Mouse (Mus musculus) kidney, adult 2 months (tissue): Measurements from ENCODE around the gene Gstp2. TPM values are rescaled to one million over a fixed set of nuclear protein-coding genes. Genes with fewer than 3 reads are reported as not detected.
"Not testable (repeated sequence)": the region's sequence is repeated elsewhere in the genome, so short reads cannot be mapped to it uniquely, and the experiment has no call there.

ENCODE experiments used
- DNase-seq: peaks from one replicate; pipeline ENCODE4 v3.0.0; 2021
- H3K27ac ChIP-seq: fragments of 200-500 bp; 2 replicates; pipeline ENCODE4 v1.5.1; 2012; ENCODE audit warnings: low read depth, low read length, control low read depth, inconsistent platforms; ENCODE audit not compliant: insufficient read depth
- H3K27me3 ChIP-seq: fragments of 200-500 bp; replicated peaks from 2 replicates; pipeline ENCODE4 v1.6.1; 2012; ENCODE audit warnings: mild to moderate bottlenecking, moderate library complexity, low read length, inconsistent platforms; ENCODE audit not compliant: control insufficient read depth, insufficient read depth
- H3K36me3 ChIP-seq: fragments of 200-500 bp; 2 replicates; pipeline ENCODE4 v1.6.1; 2012; ENCODE audit warnings: mild to moderate bottlenecking, moderate library complexity, low read length, inconsistent platforms; ENCODE audit not compliant: control insufficient read depth, insufficient read depth
- H3K4me1 ChIP-seq: fragments of 200-500 bp; 2 replicates; pipeline ENCODE4 v1.6.1; 2011; ENCODE audit warnings: low read length; ENCODE audit not compliant: control insufficient read depth, insufficient read depth
- H3K4me3 ChIP-seq: fragments of 200-500 bp; 2 replicates; pipeline ENCODE4 v1.5.1; 2011; ENCODE audit warnings: mild to moderate bottlenecking, low read depth, low read length, control low read depth; ENCODE audit not compliant: insufficient read depth
- CTCF ChIP-seq: fragments of 200-500 bp; conservative IDR thresholded peaks from 2 replicates; pipeline ENCODE4 v1.5.1; 2011; ENCODE audit warnings: low read depth, mild to moderate bottlenecking, control low read depth, low read length, moderate library complexity, mixed read lengths; ENCODE audit not compliant: insufficient read depth, insufficient read length
- POLR2A ChIP-seq: fragments of 200-500 bp; IDR thresholded peaks from one replicate; pipeline ENCODE4 v1.6.1; 2011; ENCODE audit warnings: low read depth, low read length, control low read depth
- WGBS: fragments of 180-500 bp; shearing (Covaris S2); methylation state at CpG from one replicate; pipeline ENCODE4 v1.1.7; 2018; 5-methylcytosine and 5-hydroxymethylcytosine counted together
- polyA plus RNA-seq: library from polyadenylated mRNA; depleted of rRNA; stranded (reverse); fragments of >200 nt; gene quantifications from 2 replicates; pipeline ENCODE4 v1.2.3, GENCODE M21; 2012

The Gstp2 gene
- polyA plus RNA-seq, 1 experiment = 11.5 TPM

- no peak for DNase-seq
- Histone ChIP-seq H3K27me3 (no peaks in the 10 kb centered on the region), H3K4me1 (peaks cover 5% of the 10 kb centered on the region; the same call in 1 of the 2 replicates), H3K27ac (0 out of 2 replicates have a peak overlapping the region, but pooled peaks have one; percentile 1), H3K36me3 (no peaks in the 10 kb centered on the region), H3K4me3 (no peak overlapping the region)
- no peak for TF ChIP-seq POLR2A
- TF ChIP-seq CTCF = no peak
- 85% methylated on average over 6 of the region's 6 CpGs for WGBS
Measured at GRCm38 (mm10) chr19:4060899-4061465, 15.2 kb upstream of the Gstp2 start.

DNA sequence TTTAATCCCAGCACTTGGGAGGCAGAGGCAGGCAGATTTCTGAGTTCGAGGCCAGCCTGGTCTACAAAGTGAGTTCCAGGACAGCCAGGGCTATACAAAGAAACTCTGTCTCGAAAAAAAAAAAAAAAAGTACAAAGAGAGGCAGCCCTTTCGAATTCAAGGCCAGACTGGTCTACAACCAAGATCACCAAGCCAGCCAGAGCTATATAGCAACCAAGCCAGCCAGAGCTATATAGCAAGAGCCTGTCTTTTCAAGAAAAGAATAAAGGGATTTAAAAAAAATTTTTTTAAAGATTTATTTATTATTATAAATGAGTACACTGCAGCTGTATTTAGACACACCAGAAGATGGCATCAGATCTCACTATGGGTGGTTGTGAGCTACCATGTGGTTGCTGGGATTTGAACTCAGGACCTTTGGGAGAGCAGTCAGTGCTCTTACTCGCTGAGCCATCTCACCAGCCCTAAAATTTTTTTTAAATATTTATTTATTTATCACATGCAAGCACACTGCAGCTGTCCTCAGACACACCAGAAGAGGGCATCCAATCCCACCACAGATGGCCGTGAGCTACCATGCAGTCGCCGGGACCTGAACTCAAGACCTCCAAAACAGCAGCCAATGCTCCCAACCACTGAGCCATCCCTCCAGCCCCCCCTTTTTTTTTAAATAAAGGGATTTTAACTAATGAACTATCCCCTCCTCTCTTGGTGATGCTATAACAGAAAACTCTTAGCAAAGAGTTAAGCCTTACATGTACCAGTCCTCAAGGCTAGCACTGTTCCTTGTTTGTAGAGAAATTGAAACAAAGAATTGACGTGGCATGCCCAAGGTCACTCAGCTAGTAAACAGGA is 14.4 kb upstream of the Gstp2 start:
- not testable (repeated sequence) for DNase-seq, H3K4me3 ChIP-seq, H3K36me3 ChIP-seq, H3K27ac ChIP-seq, H3K27me3 ChIP-seq
- WGBS = 76% methylated on average over 8 of the region's 8 CpGs
- H3K4me1 ChIP-seq = peaks cover 12% of the 10 kb centered on the region; the same call in 1 of the 2 replicates
- peak; percentile 24; the same call in 1 of the 2 replicates for TF ChIP-seq CTCF

DNA sequence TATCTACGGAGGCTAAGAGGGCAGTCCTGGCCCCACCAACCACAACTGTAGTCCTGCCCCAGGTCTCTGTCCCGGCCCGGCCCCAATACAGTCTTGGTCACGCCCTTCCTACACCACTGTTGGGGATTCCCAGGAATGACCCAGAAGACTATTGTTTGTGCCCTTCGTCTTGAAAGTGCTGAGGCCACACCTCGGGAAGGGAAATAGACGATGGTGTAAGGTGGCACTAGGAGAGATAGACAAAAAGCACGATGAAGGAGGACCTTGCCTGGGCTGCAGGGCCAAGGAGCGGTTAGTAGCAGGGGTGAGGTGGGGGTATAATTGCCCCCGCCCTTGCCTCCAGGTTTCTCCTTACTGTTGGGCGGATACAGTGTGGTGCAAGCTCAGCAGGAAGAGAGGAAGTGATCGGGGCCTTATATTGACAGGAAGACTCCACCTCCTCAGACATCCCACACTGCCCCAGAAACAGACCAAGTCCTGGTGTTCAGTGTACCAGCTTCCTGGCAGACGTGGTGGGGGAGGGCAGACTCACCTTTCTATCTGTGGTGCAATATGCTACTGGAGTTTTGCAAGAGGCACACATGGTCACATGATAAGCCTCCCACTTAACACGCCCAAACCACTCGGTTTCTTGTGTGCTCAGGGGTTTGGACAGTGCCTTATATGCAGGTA is 13.4 kb upstream of the Gstp2 start, which contains the start of gene Gstp3:
Gene Gstp3 (minus strand): TSS at position 501 of the 672 bp plus-strand sequence.
- 72% methylated on average over 15 of the region's 15 CpGs for WGBS
- no peak for DNase-seq
- no peak within 1 kb of the TSS for H3K4me3 ChIP-seq
- no peaks in the 10 kb centered on the region for H3K36me3 ChIP-seq
- TF ChIP-seq POLR2A (no peak), CTCF (no peak)
- H3K27me3 ChIP-seq = no peaks in the 10 kb centered on the region
- peaks cover 12% of the 10 kb centered on the region; the same call in 1 of the 2 replicates for H3K4me1 ChIP-seq
- H3K27ac ChIP-seq = no peak within 1 kb of the TSS

- DNase-seq = no peak
- H3K4me3 ChIP-seq = no peak overlapping the region
- WGBS = 90% methylated on average over 5 of the region's 5 CpGs
- no peak overlapping the region for H3K27ac ChIP-seq
- no peaks in the 10 kb centered on the region for H3K36me3 ChIP-seq
- H3K4me1 ChIP-seq = peaks cover 12% of the 10 kb centered on the region; the same call in 1 of the 2 replicates
- TF ChIP-seq POLR2A = no peak
- no peak for TF ChIP-seq CTCF
- H3K27me3 ChIP-seq = no peaks in the 10 kb centered on the region
Measured at GRCm38 (mm10) chr19:4058581-4058980, 12.8 kb upstream of the Gstp2 start.

- Histone ChIP-seq H3K4me1 (peaks cover 12% of the 10 kb centered on the region; the same call in 1 of the 2 replicates), H3K27me3 (no peaks in the 10 kb centered on the region), H3K36me3 (no peaks in the 10 kb centered on the region), H3K4me3 (no peak overlapping the region), H3K27ac (no peak overlapping the region)
- no peak for TF ChIP-seq CTCF
- no peak for TF ChIP-seq POLR2A
- WGBS = 96% methylated on average over 7 of the region's 7 CpGs
- no peak for DNase-seq
Measured at GRCm38 (mm10) chr19:4057962-4058361, 12.1 kb upstream of the Gstp2 start.

DNA sequence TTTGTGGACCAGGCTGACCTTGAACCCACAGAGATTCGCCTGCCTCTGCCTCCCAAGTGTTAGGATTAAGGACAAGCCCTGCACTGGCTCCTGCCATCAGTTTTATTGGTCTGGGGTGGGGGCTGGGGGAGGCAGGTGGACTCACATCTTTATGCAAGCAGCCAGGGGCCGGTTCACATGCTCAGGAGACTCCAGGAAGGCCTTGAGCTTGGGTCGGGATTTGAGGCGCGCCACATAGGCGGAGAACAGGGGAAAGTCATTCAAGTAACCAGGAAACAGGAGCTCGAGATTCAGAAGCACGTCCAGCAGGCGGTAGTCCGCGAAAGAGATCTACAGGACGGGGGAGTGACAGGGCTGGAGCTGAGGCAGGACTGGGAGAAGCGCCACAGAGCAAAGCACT is 11.6 kb upstream of the Gstp2 start:
- H3K27ac ChIP-seq = no peak overlapping the region
- WGBS = 88% methylated on average over 13 of the region's 13 CpGs

DNA sequence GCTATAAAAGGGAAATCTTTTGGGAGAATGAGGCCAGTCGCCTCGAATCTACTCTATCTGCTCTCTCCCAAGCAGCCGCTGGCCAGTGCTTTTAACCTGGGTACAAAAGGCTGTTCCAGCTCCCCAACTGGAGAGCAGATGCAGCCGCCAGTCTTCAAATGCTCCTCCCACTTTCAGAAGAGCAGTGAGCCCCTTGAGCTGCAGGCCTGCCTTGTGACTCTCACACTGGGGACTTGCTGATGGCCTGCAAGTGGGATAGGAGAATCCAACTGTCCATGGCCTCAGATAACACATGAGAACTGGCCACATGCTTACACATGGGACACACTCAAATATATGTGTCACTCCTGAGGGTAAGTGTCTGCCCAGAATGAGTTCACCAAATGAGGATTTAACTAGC is 10.9 kb upstream of the Gstp2 start:
- TF ChIP-seq POLR2A = no peak
- TF ChIP-seq CTCF = no peak
- Histone ChIP-seq H3K4me1 (peaks cover 12% of the 10 kb centered on the region; the same call in 1 of the 2 replicates), H3K27ac (peak overlapping the region; percentile 82), H3K4me3 (no peak overlapping the region), H3K27me3 (no peaks in the 10 kb centered on the region), H3K36me3 (no peaks in the 10 kb centered on the region)
- 57% methylated on average over 4 of the region's 4 CpGs for WGBS
- DNase-seq = no peak

More for the DNA sequence above, 11.6 kb upstream of the Gstp2 start:
- Histone ChIP-seq H3K27me3 (no peaks in the 10 kb centered on the region), H3K4me3 (no peak overlapping the region), H3K36me3 (no peaks in the 10 kb centered on the region), H3K4me1 (peaks cover 12% of the 10 kb centered on the region; the same call in 1 of the 2 replicates)
- DNase-seq = no peak
- TF ChIP-seq CTCF (no peak), POLR2A (no peak)
